Mouse (Mus musculus) layer of hippocampus, adult 11-12 months (tissue): ENCODE measurements around the gene Acot11.

ENCODE experiments used
- DNase-seq: peaks from one replicate; pipeline ENCODE4 v3.0.0; 2022; ENCODE audit warnings: low spot score

Acot11 gene

GRCm38 (mm10) chr4:106804910-106805274 lies at the start of gene Acot11:
Gene Acot11 (minus strand): TSS chr4:106804998.
- no peak for DNase-seq

- DNase-seq: no peak
Measured at GRCm38 (mm10) chr4:106848290-106849092, 43.7 kb upstream of the Acot11 start.

DNA sequence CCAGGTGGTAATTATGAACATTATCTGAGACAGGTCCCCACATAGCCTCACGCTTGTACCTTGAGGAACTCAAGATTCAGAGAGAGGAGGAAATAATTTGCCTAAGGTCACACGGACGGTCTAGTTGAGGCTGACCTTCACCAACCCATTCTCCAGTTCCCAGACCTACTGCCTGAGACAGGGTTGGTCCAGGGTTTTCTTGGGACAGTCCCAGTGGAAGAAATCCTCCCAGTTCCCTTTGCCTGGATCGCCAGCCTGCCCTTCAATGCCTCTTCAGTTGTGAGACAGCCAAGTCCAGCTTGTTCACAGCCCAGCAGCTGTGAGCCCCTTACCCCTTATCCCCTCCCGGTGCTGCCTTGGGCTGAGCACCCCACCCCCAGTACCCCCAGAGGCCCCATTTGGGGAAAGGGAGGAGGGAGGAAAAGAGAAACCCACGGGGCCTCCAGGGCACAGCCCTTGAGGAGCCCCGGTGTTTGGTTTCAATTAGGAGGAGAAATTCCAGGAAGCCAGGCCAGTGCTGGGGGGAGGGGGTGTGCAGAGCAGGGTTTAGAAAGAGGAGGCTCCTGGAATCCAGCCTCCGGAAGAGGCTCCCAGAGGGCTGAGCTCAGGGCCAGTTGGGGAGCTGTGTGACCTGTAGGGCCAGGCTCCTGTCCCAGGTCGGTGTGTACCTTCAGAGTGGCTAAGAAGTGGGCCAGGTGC lies 42.9 kb upstream of the Acot11 start:
- DNase-seq: no peak

- DNase-seq: no peak
Measured at GRCm38 (mm10) chr4:106842561-106842960, 37.8 kb upstream of the Acot11 start.

GRCm38 (mm10) chr4:106841856-106842255 lies 37.1 kb upstream of the Acot11 start:
- no peak for DNase-seq

- DNase-seq: no peak
Measured at GRCm38 (mm10) chr4:106841303-106841702, 36.5 kb upstream of the Acot11 start.

DNA sequence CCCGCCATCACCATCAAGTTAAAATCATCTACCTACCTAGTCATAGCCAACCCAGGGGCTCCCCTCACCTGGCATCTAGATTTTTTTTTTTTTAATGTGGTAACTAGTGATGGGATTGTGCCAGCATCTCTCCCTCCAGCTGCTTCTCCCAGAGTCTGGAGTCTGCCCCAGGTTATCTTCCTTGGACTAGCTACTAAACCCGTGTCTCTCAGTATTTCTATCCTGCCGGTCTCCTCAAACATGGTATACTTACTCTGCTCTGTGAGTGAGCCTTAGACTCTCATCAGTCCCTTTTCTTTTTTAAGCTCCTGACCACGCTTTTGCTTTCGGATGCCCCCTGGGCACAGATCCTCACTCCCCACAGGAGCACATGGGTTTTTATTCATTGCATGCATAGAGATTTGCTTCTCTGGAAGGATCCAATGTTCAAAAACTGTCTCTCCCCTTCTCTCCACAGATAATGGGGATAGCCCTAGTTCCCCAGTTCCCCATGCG lies 35.9 kb upstream of the Acot11 start:
- DNase-seq: no peak

DNA sequence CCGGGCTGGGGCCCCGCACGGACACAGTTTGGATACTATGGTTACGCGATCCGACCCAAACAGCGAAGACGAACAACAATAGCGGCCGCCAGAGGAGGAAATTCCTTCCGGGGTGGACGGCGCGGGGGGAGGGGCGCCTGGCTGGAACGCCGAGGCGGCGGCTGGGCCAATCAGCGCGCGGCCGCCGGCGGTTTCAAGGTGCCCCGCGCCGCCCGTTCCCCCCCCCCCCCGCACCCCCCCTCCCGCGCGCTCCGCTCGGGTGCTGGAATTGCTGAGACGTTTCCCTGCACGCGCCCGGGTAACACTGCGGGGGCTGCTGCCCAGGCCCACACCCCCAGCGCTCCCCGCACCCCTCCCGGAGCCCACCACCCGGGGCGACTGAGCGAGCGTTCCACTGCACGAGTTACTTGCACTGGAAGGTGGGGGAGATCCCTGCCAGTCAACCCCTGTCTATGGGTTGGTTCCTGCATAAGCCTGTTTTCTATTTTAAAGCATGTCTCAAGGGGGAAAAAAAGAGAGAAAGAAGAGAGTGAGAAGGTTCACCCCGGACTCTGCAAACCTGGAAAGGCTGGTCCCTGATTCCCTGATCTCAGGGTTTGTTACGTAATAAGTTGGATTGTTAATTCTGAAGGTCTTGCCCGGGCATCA lies 35.3 kb upstream of the Acot11 start:
- DNase-seq: peak; percentile 89

DNA sequence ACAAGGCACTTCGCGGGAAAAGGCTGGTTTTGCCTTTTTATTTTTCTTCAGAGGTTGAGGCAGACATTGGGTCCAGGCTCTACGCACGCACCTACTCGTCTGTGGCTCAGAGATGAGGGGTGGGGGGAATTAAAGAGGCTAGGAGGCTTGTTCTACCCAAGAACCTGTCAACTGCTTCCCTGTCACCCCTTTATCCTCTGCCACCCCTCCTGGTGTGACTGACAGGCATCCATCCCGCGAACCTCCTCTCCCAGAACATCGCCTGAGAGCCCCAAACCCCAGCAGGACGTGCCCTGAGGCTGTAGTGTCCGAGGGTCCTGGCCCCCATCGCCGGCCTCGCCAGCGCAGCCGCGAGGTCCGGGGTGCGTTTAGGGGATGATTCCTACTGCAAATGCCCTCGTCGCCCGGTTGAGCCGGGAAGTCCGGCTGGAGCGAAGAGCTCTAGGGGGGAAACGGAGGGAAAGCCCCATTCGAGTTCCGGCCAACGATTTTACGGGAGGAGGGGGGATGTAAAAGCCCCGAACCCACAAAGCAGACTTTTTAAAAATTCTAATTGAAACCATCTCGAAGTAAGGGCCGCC lies 34.5 kb upstream of the Acot11 start:
- peak; percentile 40 for DNase-seq

- peak; percentile 93 for DNase-seq
Measured at GRCm38 (mm10) chr4:106838548-106839253, 33.9 kb upstream of the Acot11 start.

DNA sequence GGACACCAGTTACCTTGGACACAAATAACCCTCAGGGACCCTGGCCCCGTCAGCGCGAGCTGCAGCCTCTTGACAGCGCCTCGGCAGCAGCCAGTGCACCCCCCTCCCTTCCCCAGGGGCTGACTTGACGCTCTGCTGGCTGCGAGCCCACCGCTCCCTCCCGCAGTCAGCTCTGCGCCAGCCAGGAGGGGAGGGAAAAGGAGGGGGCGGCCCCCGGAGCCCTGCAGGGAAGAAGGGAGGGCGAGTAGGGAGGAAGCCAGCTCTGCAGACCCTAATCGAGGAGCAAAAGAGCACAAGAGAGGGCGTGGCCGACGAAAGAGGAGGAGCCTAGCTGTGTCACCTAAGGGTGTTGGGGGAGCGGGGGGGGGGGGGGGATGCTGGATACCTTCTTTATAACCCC lies 33.2 kb upstream of the Acot11 start:
- peak; percentile 54 for DNase-seq

GRCm38 (mm10) chr4:106837425-106837824 lies 32.6 kb upstream of the Acot11 start:
- DNase-seq: no peak

DNA sequence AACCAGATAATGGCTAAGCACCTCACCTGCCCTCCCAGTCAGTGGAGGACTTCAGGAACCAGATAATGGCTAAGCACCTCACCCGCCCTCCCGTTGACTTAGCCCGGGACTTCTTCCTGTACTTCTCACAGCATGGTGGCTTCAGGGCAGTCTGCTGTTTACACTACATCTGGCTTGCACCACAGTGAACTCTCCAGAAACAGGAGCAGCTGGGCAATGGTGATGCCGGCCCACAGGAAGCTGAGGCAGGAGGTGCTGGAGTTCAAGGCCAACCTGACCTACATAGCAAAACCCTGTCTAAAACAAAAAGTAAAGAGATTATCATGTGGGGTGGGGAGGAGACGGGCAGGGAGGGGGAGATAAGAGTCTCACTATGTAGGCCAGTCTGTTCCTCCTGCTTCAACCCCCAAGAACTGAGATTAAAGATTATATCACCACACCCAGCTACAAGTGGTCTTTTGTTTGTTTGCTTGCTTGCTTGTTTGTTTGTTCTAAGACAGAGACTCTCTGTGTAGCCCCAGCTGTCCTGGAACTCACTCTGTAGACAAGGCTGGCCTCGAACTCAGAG lies 25.8 kb upstream of the Acot11 start:
- no peak for DNase-seq

GRCm38 (mm10) chr4:106827738-106828361 lies 23.1 kb upstream of the Acot11 start:
- DNase-seq: peak; percentile 77

- no peak for DNase-seq
Measured at GRCm38 (mm10) chr4:106825229-106825628, 20.4 kb upstream of the Acot11 start.

DNA sequence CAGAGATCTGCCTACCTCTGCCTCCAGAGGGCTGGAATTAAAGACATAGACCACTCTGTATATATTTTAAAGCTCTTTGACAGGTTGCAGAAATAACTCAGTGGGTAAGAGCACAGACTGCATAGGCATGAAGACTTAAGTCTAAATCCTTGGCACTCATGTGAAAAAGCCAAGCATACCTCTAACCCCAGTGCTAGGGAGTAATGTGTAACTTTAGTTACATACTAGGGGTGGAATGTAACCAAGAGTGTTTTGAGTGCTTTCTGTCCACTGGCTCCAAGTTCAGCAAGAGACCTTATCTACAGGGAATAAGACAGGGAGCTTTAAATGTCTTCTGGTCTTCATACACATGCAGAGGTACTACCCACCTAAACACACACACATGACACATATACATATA lies 14.6 kb upstream of the Acot11 start:
- no peak for DNase-seq

DNA sequence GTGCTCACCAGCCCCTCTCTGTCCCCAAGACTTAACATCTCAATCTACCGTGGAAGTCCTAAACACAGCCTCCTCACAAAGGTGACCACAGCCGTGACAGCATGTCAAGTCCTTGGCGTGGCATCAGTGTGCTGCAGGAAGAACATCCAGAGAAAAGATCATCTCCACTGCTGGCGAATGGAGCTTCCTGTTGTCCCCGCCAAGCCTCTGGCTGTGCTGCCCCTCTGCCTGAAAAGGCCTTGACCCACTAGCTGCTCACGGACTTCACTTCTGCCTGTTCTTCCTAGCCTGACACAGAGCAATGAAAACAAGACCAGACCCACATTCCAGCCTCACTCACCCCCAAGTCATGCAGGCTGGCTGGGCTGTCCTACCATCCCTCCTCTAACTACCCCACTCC lies 13.5 kb upstream of the Acot11 start:
- no peak for DNase-seq

DNA sequence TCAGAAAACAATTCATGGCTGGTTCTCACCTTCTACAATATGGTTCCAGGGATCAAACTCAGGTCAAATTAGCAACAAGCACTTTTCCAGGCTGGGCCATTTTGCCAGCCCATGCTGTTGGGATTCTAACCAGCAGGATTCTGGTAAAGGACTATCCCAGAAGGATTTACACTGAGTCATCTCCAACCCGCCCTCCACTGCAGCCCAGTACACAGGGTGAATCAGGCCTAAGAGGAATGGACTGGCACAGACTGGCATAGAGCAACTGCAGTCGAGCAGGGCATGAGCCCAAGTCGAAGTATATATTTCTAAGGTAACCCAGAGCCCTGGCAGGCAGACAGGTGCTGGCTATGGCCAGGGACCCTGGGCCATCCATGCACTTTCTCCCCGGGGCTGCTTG lies 12.2 kb upstream of the Acot11 start:
- no peak for DNase-seq

DNA sequence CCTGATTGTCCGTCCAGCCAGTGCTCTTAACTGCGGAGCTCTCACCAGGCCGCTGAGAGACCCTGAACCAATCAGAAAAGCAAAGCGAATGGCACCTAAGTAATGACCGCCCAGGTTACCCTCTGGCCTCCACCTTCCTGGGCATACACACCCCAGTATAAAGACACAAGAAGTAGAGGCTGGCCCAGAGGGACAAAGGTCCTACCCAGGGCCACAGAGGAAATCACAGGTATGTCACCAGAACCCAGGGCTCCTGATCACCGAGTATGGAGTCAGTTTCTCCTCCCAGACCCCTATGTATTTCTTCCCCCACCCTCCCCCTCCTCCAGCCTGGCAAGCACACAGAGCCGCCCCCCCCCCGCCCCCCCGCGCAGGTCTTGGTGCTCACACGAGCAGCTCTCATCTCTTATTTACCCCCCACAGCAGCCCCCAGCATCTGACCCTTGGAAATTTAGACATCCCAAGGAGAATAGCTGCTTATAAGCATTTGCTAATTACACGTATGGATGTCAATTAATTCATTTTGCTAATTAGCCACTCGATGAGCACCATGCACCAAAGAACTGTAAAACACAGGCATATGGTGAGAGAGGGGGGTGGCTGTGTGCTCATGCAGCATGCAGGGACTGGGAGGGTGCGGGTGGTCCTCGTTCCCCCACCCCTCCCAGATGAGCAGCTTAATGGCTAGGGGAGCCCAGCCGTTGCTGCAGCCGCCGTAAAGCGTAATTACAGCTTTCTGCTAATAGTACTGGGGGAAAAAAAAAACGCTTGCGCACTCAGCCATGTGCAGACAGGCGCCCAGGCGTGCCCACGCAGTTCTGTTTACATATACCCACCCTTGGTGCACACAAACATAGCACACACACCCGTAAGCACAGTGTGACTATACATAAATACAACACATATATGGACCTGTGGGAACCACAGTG lies 10.9 kb upstream of the Acot11 start:
- peak; percentile 15 for DNase-seq

GRCm38 (mm10) chr4:106811162-106811561 lies 6.4 kb upstream of the Acot11 start:
- no peak for DNase-seq
